Mouse (Mus musculus): ENCODE measurements around the gene Dctpp1.

Gene Dctpp1

DNA sequence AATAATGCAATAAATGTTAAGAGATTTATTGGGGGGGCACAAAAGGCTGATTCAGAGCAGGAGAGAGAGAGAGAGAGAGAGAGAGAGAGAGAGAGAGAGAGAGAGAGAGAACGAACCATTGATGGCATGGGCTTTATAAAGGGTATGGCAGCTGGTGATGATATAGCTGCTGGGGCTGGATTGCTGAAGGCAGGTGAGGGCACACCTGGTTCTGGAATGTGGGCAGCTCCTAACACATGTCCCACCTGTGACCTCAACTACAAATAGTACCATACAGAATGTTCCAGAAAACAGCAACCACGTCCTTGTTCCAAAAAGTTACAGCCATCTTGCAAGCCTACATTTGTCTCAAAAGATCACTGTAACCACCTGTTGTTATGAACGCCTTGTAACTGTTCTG is 29.1 kb downstream of the Dctpp1 start:
- DNase-seq (ENCODE audit: low spot score in 2 of 2), result no peak

DNA sequence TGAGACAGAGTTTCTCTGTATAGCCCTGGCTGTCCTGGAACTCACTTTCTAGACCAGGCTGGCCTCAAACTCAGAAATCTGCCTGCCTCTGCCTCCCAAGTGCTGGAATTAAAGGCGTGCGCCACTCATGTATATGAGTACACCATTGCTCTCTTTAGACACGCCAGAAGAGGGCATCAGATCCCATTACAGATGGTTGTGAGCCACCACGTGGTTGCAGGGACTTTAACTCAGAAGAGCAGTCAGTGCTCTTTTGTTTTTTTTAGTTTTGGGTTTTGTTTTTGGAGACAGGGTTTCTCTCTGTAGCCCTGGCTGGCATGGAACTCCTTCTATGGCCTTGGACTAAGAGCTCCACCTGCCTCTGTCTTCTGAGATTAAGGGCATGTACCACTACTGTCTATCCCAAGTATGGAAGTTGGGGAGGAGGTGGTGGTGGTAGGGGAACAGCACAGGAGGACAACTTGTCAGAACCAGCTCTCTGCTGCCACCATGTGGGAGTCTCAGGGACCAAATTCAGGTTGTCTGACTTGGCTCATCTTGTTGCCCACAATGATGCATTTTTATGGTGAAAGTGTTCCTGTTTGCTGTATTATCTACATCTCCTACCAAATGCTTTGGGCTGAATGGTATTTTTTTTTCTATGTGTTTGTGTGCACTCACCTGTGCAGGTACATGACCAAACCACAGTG is 31.8 kb downstream of the Dctpp1 start:
- DNase-seq (ENCODE audit: low spot score in 2 of 2), result peak; percentile 74 to 76

DNA sequence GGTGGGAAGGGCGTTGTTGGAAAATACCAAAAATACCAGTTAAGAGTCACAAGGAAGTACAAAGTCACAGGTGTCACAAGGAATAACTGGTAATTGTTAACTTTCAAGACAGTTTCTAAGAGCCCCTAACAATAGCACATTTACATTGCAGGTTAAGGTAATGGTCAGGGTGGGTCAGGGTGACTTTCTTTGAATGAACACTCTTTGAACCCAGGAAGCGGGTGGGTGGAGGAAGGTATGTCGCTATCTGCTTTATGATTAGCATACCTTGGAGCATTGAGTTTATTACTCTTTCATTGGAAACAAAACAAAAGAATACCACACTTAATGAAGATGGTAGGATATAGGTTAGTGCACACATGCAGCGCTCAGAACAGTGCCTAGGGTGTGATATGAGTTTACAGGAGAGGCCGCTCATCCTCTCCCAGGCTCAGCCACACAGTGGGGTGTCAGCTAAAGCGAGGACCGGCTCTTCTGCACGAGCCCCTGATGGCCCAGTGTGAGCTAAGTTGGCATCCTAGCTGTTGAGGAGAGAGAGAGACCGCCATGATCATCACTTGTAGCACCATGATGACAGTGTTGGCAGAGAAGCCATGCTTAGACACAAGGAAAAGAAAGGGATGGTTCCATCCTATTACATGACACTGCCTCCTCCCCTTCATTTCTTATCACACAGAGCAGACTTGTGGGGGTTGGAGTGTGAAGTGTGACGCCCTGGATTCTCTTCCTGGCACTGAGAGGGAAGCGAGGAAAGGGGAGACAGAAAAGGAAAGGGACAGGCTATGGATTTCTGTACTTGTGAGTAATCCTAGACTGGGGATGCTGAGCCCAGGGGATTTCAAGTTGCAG is 35.1 kb downstream of the Dctpp1 start:
- DNase-seq (ENCODE audit: low spot score in 2 of 2), result no peak

DNA sequence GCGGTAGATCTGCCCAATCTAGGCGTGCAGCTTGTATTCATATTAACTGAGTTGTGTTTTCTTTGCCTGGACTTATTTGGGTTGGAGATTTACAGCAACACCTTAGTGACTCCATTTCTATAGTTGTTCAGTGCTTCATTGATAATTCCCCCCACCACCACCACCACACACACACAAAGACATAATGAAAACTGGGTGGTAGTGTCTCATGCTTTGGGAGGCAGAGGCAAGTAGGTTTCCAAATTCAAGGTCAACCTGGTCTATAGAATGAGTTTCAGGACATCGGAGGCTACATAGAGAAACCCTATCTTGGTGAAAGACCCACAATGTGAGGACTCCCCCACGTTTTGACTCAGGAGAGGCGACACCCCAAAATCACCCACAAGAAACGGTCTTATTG is 35.9 kb downstream of the Dctpp1 start:
- DNase-seq (ENCODE audit: low spot score in 2 of 2), result no peak

DNA sequence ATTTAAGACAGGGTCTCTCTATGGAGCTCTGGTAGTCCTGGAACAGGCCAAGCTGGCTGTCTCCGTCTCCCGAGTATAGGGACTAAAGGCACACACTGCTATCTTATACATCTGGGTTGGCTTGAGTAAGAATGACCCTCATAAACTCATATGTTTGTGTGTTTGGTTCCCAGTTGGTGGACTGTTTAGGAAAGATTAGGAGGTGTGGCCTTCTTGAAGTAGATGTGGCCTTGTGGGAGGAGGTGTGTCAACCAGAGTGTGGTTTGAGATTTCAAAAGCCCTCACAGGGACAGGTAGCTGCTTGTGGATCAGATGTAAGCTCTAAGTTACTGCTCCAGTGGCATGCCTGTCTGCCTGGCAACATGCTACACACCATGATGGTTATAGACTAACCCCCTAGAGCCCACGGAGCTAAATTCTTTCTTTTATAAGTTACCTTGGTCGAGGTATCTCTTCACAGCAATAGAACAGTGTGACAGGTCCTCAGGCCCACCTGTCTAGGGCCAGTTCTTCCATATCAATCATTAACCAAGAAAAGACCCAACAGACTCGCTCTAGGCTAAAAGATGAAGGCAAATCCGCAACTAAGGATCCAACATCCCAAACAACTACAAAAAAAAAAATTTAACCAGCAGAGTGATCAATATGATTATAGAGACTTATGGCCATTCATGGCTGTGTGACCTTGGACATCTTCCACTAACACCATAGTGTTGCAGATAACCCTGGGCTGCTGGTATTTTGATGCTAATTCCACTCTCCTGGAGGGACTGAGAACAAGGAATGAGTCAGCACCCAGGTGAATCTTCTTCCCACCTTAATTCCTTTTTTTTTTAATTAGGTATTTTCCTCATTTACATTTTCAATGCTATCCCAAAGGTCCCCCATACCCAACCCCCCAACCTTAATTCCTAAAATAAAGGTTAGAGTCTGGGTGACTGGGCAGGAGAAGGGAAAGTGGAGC is 36.7 kb downstream of the Dctpp1 start:
- no peak for DNase-seq (ENCODE audit: low spot score in 2 of 2)

DNA sequence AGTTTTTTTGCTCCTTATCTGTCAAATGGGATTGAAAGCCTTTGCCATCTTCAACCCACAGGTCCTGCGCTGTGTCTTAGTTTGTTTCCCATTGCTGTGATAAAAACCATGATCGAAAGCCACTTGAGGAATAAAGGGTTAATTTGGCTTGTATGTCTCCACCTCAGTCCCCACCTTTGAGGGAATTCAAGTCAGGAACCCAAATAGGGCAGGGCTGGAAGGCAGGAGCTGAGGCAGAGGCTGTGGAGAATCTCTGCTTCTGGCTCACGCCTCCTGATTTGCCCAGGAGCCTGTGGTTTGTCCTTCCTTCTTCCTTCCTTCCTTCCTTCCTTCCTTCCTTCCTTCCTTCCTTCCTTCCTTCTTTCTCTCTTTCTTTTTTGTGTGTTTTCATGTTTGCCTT is 37.4 kb downstream of the Dctpp1 start:
- DNase-seq (ENCODE audit: low spot score in 2 of 2), result no peak

DNA sequence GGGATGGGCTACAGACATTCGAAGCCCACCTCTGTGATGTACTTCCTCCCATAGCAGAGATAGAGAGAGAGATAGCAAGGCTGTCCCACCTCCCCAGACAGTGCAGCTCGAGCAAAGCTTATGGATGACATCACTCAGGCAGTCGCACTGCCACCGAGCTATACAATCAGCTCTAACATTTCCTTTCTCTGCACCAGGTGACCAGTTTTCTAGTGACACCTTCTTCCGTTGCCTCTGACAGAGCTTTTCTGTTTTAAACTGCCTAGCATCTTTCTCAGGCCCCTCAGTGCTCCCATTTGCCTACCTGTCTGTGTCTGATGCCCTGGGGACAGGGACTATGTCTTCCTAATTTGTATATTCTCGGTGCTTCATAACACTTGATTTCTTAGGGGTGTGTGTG is 40.1 kb downstream of the Dctpp1 start:
- no peak for DNase-seq (ENCODE audit: low spot score in 2 of 2)

DNA sequence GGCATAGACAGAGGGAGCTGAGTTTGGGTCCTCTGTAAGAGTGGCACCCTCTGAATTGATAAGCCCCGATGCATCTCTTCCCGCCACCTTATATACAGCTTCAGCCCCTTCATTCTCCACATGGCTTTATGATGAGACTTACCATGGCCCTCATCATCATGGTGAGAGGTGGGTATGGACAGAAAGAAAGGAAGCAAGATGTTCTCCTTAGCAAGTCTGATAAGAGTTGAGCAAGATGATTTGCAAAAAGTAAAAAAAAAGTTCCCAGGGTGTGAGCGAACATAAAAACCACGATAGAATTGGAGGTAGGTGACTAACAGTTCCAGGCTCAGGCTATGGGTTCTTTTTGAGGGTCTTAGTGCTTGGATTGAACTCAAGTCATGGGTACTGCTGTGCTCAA is 41.8 kb downstream of the Dctpp1 start:
- DNase-seq (ENCODE audit: low spot score in 2 of 2), result no peak

DNA sequence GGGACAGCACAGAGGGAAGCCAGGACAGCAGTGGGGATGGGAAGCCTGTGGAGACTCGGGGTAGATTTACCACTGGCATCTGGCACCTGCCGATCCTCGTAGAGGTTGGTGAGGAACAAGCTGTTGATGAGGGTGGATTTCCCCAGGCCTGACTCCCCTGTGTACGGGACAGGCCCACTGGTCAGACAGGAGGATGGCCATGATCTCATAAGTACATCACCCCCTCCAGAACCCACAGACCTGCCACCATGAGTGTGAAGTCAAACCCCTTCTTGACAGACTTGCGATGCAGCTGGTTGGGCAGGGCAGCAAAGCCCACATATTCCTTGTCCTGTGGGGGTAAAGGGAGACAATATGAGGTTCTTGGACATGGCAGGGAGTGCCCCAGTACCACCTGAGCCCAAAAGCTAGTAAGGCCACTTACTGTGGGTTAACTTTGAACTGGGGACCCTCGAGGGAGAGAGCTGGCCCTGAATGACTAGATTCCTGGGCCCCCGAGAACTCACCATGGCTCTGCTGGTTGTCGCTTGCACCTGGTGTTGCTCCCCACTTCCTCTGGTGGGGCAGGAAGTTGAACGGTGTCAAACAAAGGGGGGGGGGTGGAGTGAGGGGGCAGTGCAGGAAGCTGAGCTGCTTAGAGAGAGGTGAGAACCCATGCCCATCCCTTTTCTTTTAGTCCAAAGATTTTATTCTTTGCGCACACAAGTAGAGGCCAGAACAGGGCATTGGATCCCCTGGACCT is 42.4 kb downstream of the Dctpp1 start:
- DNase-seq (ENCODE audit: low spot score in 2 of 2), result no peak

DNA sequence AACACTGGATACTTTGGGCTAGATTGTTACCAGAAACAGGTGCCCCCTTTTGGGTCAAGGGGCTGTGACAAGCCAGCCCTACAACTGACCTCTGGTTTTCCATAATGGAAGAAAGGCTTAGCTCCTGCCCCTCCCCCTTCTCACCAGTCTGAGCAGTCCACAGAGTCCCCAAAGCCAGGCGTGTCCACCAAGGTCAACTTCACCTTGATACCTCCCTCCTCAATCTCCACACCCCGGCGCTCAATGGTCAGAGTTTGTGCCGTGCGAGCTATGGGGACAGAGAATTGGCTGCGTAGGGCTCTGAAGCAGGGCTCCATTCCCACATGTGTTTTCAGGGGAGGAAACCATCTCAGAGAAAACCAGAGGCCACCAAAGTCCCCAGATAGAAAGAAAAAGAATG is 43.0 kb downstream of the Dctpp1 start:
- no peak for DNase-seq (ENCODE audit: low spot score in 2 of 2)

DNA sequence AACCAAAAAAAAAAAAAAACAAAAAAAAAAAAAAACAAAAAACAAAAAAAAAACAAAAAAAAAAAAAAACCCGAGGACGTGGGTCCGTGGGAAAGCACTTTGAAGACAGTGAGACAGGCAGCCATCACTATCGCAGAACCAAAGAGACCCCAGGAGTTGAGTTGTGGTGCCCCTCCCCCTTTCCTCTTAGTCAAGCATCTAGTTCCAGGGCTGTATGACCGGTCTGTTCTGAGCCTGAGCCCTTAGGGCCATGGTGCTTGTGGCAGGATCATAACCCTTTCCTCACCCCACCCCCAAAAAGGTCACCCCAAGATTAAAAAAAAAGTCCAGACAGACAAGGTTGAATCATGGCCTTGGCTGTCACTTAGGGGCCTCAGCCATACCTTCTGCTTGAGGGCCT is 44.2 kb downstream of the Dctpp1 start:
- DNase-seq (ENCODE audit: low spot score in 2 of 2), result no peak

DNA sequence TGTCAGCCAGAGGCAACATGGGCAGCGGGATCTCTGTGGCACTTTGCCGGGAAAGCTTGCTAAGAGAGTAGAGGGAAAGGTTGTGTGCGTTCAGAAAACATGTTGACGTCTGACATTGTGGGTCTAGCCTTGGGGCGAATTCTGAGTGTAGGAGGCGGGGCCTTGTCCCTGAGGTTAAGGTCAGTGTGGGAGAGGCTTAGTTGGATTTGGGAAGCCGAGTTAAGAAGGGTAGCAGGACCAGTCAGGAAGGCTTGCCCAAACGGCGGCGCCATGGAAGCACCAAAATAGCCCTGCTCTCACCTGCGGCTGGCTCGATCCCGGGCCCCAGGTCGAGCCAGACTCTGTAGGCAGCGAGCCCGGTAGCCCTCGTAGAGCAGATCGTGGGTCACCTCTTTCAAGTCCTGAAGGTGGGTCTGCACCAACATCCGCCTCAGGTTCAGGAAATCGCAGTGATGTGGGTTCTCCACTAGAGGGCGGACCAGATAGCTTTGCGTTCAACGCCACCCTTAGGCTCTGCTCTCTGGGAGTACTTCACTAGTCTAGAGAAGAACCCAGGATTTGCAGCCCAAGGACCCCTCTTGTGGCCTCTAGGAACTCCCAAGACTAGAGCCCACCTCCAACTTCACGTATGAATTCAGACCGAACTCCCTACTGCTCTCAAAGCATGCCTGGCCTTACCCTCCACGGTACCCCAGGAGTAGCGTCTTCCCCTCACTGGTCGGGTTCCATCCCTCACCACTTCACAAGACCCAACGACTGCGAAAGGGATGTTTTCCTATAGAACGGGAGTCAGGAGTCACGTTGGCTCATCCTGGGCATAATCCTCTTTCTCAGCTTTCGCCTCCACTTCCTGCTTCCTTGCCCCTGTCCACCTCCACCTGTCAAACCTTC is 45.3 kb downstream of the Dctpp1 start:
- DNase-seq (ENCODE audit: low spot score in 2 of 2), result no peak

DNA sequence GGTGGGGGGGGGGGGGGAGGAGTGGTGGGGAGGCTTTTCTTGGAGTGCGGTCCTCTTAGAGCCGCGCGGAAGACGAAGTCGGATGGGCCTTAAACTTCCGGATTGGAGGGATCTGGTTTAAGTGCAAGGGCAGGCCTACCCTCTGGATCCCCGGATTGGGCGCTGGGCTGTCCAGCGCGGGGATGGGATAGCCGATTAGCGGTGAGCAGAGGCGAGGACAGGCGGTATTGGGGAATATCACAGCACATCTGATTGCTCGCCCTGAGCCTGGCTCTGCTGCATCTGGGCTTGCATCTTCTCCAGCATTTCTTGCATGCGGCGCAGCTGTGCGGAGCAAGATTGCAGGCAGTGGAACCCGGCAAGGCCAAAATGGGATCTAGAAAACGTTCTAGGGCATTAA is 46.0 kb downstream of the Dctpp1 start:
- DNase-seq (ENCODE audit: low spot score in 2 of 2), result no peak

DNA sequence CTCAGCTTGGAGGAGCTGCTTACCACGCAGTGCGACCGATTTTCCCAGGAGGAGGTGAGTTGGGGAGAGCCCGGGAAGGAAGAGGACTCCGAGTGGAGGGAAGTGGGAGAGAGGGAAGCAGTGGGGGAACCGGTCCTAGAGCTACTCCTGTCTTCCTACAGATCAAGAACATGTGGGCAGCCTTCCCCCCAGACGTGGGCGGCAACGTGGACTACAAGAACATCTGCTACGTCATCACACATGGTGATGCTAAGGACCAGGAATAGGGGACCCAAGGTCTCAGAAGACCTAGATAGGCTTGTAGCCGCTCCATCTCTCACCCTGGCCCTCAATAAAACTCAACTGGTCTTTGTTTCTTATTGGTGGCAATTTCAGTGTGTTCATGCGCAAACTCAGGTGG is 46.6 kb downstream of the Dctpp1 start:
- DNase-seq (ENCODE audit: low spot score in 2 of 2), result no peak

DNA sequence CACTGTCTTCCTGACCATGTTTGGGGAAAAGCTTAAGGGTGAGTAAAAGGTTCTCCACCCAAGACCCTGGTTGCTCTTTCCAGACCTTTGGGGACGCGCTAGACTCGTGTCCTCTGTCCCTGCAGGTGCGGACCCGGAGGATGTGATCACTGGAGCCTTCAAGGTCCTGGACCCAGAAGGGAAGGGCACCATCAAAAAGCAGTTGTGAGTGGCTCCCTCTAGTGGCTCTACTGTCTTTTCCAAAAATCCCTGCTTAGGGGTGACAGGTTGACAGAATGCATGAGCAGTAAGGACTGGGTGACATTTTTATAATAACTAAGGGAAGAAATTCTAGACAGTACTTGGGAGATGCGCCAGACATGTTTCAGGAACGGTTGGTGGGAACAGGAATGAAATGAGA is 47.0 kb downstream of the Dctpp1 start:
- no peak for DNase-seq (ENCODE audit: low spot score in 2 of 2)

DNA sequence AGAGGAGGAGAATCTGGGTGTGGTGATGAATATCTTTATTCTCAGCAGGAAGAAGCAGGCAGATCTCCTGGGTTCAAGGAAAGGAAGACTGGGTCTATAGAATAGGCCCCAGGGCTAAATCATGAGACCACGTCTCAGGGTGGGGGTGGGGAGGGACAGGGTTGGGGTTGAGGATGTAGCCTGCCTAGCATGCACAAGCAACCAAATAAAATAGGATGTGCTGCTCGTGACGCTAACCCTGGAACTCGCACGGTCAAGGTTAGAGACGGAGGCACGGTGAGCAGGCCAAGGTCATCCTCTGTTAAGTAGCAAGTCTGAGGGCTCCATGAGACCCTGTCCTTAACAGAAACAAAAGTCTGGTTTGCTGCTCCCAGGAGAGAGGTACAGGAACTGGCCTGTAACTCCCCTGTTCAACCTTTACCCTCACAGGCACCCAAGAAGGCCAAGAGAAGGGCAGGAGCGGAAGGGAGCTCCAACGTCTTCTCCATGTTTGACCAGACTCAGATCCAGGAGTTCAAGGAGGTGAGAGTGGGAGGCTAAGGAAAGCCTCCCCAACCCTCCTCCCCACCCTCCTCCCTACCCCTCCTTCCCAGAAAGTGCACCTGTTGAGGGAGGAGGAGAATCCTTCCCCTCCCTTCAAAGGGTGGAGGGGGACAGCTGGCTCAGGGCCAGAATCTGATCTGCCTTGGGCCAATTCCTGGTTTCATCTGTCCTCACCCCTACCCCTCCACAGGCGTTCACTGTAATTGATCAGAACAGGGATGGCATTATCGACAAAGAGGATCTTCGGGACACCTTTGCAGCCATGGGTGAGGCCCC is 47.9 kb downstream of the Dctpp1 start:
- no peak for DNase-seq (ENCODE audit: low spot score in 2 of 2)

DNA sequence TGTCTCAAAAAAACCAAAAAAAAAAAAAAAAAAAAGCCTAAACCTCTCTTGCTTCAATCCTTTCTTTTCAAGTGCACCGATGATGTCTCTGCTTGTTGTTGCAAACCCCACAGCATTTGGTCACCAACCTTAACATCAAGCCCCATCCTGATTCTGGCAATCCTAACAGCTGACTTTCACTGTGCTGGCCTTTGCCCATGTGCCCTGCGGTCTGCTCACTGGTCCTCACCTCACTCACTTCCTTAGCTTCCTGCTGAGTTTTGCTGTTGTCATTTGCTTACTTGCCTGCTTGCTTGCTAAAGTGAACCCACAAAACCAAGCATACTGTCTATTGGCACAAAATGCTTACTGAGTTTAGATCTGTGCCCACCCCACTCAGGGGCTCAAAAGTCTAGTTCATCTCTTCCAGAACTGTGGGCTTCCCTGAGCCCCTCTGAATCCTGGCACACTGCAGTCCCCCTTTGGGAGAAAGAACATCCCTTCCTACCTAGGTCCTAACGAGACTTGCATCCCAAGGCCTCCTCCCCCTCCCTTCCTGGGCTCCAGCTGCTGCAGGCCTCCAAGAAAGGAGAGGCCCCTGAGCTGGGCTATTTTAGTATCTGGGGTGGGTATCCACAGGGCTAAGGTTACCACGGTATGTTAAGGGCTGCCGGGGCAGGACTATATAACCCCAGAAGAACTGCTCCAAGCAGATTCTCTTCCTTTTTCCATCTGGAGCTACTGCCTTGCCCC is 49.3 kb downstream of the Dctpp1 start:
- DNase-seq (ENCODE audit: low spot score in 2 of 2), result no peak

DNA sequence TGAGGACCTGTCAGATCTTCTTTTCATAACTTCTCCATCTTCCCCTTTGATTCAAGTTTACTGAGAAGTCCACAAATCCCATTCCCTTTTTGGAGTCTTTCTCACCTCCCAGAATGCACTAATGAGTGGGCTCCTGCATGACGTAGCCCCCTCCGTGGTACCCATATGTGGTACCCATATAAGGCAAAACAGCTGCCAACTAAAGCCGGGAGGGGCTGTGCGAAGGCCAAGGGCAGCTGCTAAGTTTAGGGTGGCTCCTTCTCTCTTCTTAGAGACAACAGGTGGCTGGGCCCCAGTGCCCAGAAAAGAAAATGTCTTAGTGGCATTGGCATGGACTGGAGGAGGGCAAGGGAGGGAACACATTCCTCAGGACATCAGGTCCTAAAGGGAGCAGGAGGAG is 50.2 kb downstream of the Dctpp1 start:
- no peak for DNase-seq (ENCODE audit: low spot score in 2 of 2)

DNA sequence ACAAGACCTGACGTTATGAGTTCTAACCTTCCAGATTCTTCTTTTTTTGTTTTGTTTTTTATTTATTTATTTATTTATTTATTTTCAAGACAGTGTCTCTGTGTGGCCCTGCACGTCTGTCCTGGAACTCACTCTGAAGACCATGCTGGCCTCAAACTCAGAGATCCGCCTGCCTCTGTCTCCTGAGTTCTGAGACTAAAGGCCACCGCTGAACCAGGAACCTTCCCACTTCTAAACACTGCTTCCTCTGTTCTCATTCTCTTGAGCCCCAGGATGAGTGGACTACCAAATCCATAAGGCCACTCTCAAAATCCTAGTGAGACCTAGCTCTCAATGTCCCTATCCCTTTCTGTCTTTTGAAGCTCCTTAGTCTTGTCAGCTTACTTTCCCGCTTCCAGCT is 50.7 kb downstream of the Dctpp1 start:
- DNase-seq (ENCODE audit: low spot score in 2 of 2), result no peak
